Mouse (Mus musculus): ENCODE data around the gene Acbd5. TPM values are rescaled to one million over a fixed set of nuclear protein-coding genes. Genes with fewer than 3 reads are reported as not detected.

Acbd5 gene
- polyA plus RNA-seq, 1 experiment, result 5.0 TPM

DNA sequence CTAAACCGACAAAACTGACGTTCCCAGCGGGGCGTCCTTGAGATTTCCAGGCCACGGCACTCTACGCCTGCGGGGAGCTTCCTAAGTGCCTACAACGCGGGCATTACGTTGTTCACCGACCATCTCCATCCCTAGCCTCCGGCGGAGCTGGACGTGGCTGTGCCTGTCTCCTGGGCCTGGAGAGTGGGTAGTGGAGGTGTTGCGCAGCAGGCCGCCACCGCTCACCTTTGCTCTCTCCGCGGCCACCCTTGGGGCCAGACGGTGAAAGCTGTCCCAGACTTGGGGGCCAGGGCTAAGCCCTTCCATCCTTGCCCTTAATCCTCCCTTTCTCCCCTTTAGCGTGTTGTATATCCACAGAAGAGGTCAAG, 387 bp downstream of the Acbd5 start:
- Histone ChIP-seq H3K79me2 (ENCODE audit: control insufficient read depth, insufficient read depth) (no peaks in the 10 kb centered on the region), H3K36me3 (ENCODE audit: control insufficient read depth, insufficient read depth) (no peaks in the 10 kb centered on the region), H3K4me2 (ENCODE audit: low read depth) (peak overlapping the region; percentile 76), H3ac (ENCODE audit: control insufficient read depth, insufficient read length) (peak overlapping the region; percentile 66), H3K27me3 (ENCODE audit: control insufficient read depth, insufficient read depth, insufficient read length) (no peaks in the 10 kb centered on the region), H3K4me3 (peak overlapping the region; percentile 74)
- TF ChIP-seq POLR2AphosphoS2 (IDR thresholded peaks at IDR 0.05; ENCODE audit: insufficient read length, low read depth) (peak; percentile 40), MYOG (IDR thresholded peaks at IDR 0.05; ENCODE audit: control insufficient read depth in 1 of 3, insufficient read depth in 1 of 3, insufficient read length in 2 of 3, low read depth in 2 of 3) (no peak), TCF12 (IDR thresholded peaks at IDR 0.05; ENCODE audit: insufficient read depth, poor library complexity, severe bottlenecking) (no peak), E2F4 (IDR thresholded peaks at IDR 0.05; ENCODE audit: insufficient read depth) (no peak), USF1 (IDR thresholded peaks at IDR 0.05; ENCODE audit: low read depth) (no peak), POLR2A (IDR thresholded peaks at IDR 0.05; ENCODE audit: insufficient read length, low read depth) (peak; percentile 46), TCF3 (IDR thresholded peaks at IDR 0.05; ENCODE audit: insufficient read length, low read depth) (no peak), MAX (IDR thresholded peaks at IDR 0.05; ENCODE audit: low read depth) (no peak), SRF (IDR thresholded peaks at IDR 0.05; ENCODE audit: control insufficient read depth, insufficient read length, low read depth) (no peak)

- Histone ChIP-seq H3K36me3 (ENCODE audit: control insufficient read depth, insufficient read depth) (no peaks in the 10 kb centered on the region), H3K4me2 (ENCODE audit: low read depth) (peak overlapping the region; percentile 83), H3ac (ENCODE audit: control insufficient read depth, insufficient read length) (peak overlapping the region; percentile 66), H3K4me3 (peak overlapping the region; percentile 74), H3K27me3 (ENCODE audit: control insufficient read depth, insufficient read depth, insufficient read length) (no peaks in the 10 kb centered on the region), H3K79me2 (ENCODE audit: control insufficient read depth, insufficient read depth) (peaks cover 6% of the 10 kb centered on the region)
- TF ChIP-seq USF1 (IDR thresholded peaks at IDR 0.05; ENCODE audit: low read depth) (no peak), POLR2AphosphoS2 (IDR thresholded peaks at IDR 0.05; ENCODE audit: insufficient read length, low read depth) (peak; percentile 87), CEBPB (IDR thresholded peaks at IDR 0.05; ENCODE audit: insufficient read depth, poor library complexity, severe bottlenecking) (no peak), MYOG (IDR thresholded peaks at IDR 0.05; ENCODE audit: control insufficient read depth in 1 of 3, insufficient read depth in 1 of 3, insufficient read length in 2 of 3, low read depth in 2 of 3) (no peak), POLR2A (IDR thresholded peaks at IDR 0.05; ENCODE audit: insufficient read length, low read depth) (peak; percentile 88), REST (IDR thresholded peaks at IDR 0.05; ENCODE audit: insufficient read depth, insufficient read length) (no peak), E2F4 (IDR thresholded peaks at IDR 0.05; ENCODE audit: insufficient read depth) (no peak), MYOD1 (IDR thresholded peaks at IDR 0.05; ENCODE audit: control insufficient read depth in 1 of 3, insufficient read length in 2 of 3, low read depth in 2 of 3) (no peak)
These were observed 1.2 kb downstream of the Acbd5 start for GRCm38 (mm10) chr2:23068894-23069744.

- Histone ChIP-seq H3K79me2 (ENCODE audit: control insufficient read depth, insufficient read depth) (peaks cover 6% of the 10 kb centered on the region), H3ac (ENCODE audit: control insufficient read depth, insufficient read length) (no peak overlapping the region), H3K27me3 (ENCODE audit: control insufficient read depth, insufficient read depth, insufficient read length) (no peaks in the 10 kb centered on the region), H3K4me2 (ENCODE audit: low read depth) (no peak overlapping the region), H3K4me3 (no peak overlapping the region), H3K36me3 (ENCODE audit: control insufficient read depth, insufficient read depth) (no peaks in the 10 kb centered on the region)
- TF ChIP-seq TCF12 (IDR thresholded peaks at IDR 0.05; ENCODE audit: insufficient read depth, poor library complexity, severe bottlenecking) (no peak), USF1 (IDR thresholded peaks at IDR 0.05; ENCODE audit: low read depth) (no peak), MAX (IDR thresholded peaks at IDR 0.05; ENCODE audit: low read depth) (no peak), POLR2AphosphoS2 (IDR thresholded peaks at IDR 0.05; ENCODE audit: insufficient read length, low read depth) (no peak), E2F4 (IDR thresholded peaks at IDR 0.05; ENCODE audit: insufficient read depth) (no peak), CEBPB (IDR thresholded peaks at IDR 0.05; ENCODE audit: insufficient read depth, poor library complexity, severe bottlenecking) (no peak), REST (IDR thresholded peaks at IDR 0.05; ENCODE audit: insufficient read depth, insufficient read length) (no peak), MYOD1 (IDR thresholded peaks at IDR 0.05; ENCODE audit: control insufficient read depth in 1 of 3, insufficient read length in 2 of 3, low read depth in 2 of 3) (no peak), TCF3 (IDR thresholded peaks at IDR 0.05; ENCODE audit: insufficient read length, low read depth) (no peak), MYOG (IDR thresholded peaks at IDR 0.05; ENCODE audit: control insufficient read depth in 1 of 3, insufficient read depth in 1 of 3, insufficient read length in 2 of 3, low read depth in 2 of 3) (no peak)
These were observed 2.5 kb downstream of the Acbd5 start for GRCm38 (mm10) chr2:23070491-23070890.

DNA sequence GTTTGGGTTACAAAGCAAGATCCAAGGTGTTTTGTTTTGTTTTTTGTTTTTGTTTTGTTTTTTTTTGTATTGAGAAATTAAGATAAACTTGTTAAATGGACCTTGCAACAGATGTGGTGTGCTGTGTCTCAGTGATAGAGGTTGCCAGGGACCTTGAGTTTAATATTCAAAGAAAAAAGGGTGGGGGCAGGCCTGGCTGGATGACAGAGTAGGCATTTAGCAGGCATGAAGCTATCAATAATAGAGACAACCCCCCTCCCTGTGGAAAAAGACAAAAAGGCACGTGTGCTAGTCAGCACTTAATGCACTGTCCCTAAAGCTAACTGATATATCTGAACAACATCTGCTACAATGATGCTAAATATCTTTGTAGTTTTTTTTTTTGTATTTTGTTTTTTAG, 3.4 kb downstream of the Acbd5 start:
- Histone ChIP-seq H3K27me3 (ENCODE audit: control insufficient read depth, insufficient read depth, insufficient read length) (no peaks in the 10 kb centered on the region), H3ac (ENCODE audit: control insufficient read depth, insufficient read length) (no peak overlapping the region), H3K36me3 (ENCODE audit: control insufficient read depth, insufficient read depth) (peaks cover 3% of the 10 kb centered on the region), H3K79me2 (ENCODE audit: control insufficient read depth, insufficient read depth) (peaks cover 6% of the 10 kb centered on the region), H3K4me3 (no peak overlapping the region), H3K4me2 (ENCODE audit: low read depth) (no peak overlapping the region)
- TF ChIP-seq USF1 (IDR thresholded peaks at IDR 0.05; ENCODE audit: low read depth), result no peak
- no peak for TF ChIP-seq REST (IDR thresholded peaks at IDR 0.05; ENCODE audit: insufficient read depth, insufficient read length)
- TF ChIP-seq TCF12 (IDR thresholded peaks at IDR 0.05; ENCODE audit: insufficient read depth, poor library complexity, severe bottlenecking), result no peak
- no peak for TF ChIP-seq POLR2AphosphoS2 (IDR thresholded peaks at IDR 0.05; ENCODE audit: insufficient read length, low read depth)
- no peak for TF ChIP-seq TCF3 (IDR thresholded peaks at IDR 0.05; ENCODE audit: insufficient read length, low read depth)
- no peak for TF ChIP-seq MYOG (IDR thresholded peaks at IDR 0.05; ENCODE audit: control insufficient read depth in 1 of 3, insufficient read depth in 1 of 3, insufficient read length in 2 of 3, low read depth in 2 of 3)
- no peak for TF ChIP-seq MYOD1 (IDR thresholded peaks at IDR 0.05; ENCODE audit: control insufficient read depth in 1 of 3, insufficient read length in 2 of 3, low read depth in 2 of 3)
- no peak for TF ChIP-seq MAX (IDR thresholded peaks at IDR 0.05; ENCODE audit: low read depth)
- TF ChIP-seq E2F4 (IDR thresholded peaks at IDR 0.05; ENCODE audit: insufficient read depth), result no peak
- no peak for TF ChIP-seq POLR2A (IDR thresholded peaks at IDR 0.05; ENCODE audit: insufficient read length, low read depth)
- no peak for TF ChIP-seq CEBPB (IDR thresholded peaks at IDR 0.05; ENCODE audit: insufficient read depth, poor library complexity, severe bottlenecking)
- no peak for TF ChIP-seq SRF (IDR thresholded peaks at IDR 0.05; ENCODE audit: control insufficient read depth, insufficient read length, low read depth)
